Mouse (Mus musculus): ENCODE measurements around the gene Znrf2.

DNA sequence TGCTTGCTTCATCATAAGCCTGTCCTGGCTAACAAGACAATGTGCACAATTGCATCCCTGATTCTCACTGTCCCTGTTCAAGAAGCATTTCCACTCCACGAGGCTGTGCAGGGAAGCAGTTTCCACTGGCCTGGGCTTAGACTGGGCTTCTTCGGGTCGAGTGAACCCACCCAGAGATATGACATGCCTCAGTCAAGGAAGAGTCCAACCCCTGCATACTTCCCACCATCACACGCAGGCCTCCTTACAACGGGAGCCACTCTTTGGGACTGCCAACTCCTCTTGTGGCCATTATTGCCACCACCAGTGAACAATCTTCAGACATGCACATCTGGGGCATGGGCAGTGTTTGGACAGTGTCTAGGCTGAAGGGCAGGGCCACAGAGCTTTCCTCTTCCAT, 101.8 kb downstream of the Znrf2 start:
- no peak for TF ChIP-seq CTCF (IDR thresholded peaks at IDR 0.05; ENCODE audit: low read depth, low read length)
- TF ChIP-seq POLR2AphosphoS5 (IDR thresholded peaks at IDR 0.05; ENCODE audit: insufficient replicate concordance, low read depth, low read length) = no peak
- TF ChIP-seq TAL1 (conservative IDR thresholded peaks at IDR 0.05; ENCODE audit: low read depth, low read length) = no peak

All from G1E (cell line).